Mouse (Mus musculus) cortical plate, adult 2 months (tissue): ENCODE measurements around the gene Myo1g.
"Not testable (repeated sequence)": the region's sequence is repeated elsewhere in the genome, so short reads cannot be mapped to it uniquely, and the experiment has no call there.

ENCODE experiments used
- CTCF ChIP-seq: fragments of 200-500 bp; IDR thresholded peaks from 2 replicates; pipeline ENCODE4 v1.5.1; 2011; ENCODE audit warnings: mild to moderate bottlenecking, control low read depth, low read length; ENCODE audit not compliant: insufficient read depth; ENCODE audit errors: extremely low read depth
- POLR2A ChIP-seq: fragments of 200-500 bp; IDR thresholded peaks from 2 replicates; pipeline ENCODE4 v1.6.1; 2011; ENCODE audit warnings: mild to moderate bottlenecking, low read length, control low read depth; ENCODE audit not compliant: insufficient read depth; ENCODE audit errors: extremely low read depth

DNA sequence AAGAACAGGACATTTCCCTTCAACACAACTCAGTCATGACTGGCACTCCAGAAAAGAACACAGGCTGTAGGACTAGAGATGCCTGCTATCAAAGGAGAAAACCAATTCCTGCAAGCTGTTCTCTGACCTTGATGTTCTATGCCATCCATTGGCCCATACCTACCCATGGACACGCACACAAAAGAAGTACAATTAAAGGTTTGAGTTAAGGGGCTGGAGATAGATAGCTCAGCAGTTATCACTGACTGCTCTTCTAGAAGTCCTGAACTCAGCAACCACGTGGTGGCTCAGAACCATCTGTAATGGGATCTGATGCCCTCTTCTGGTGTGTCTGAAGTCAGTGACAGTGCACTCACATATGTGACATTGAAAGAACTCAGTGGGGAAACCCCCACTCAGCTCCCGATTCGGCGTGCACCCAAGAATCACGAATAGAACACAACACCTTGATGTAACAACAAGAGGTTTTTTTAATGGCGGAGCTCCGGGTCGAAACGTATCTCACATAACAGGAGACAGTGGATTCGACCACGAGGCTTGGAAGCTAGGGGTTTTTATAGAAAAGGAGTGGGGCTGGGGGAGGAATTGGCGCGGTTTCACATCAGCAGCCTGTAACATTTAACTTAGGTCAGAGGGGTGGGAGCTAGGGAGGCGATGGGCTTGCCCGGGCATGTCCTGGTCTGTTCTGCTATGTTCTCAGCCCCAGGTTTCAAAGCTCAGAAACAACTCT lies 5.9 kb upstream of the Myo1g start:
- not testable (repeated sequence) for TF ChIP-seq POLR2A, CTCF
